Mouse (Mus musculus) heart, postnatal 10 days (tissue): ENCODE measurements around the gene Vasn. TPM values are rescaled to one million over a fixed set of nuclear protein-coding genes. Genes with fewer than 3 reads are reported as not detected.

Experiments
- DNase-seq, 2 experiments: peaks; one replicate each; pipeline ENCODE4 v3.0.0; 2021
- intact Hi-C: fragments of 180-260 bp; cut with DNase I; formaldehyde crosslinking; loops from one replicate; pipeline ENCODE4 v1.15.1; 2025
- total RNA-seq, 2 experiments: library from RNA; stranded (reverse); gene quantifications; 2 replicates each; pipeline ENCODE4 v1.2.3; 2021

Gene Vasn
- total RNA-seq, 2 experiments from 2014 or later: 13.6 to 18.0 TPM

- no peak for DNase-seq
- intact Hi-C loops: loop anchor here (5.0 kb wide), 1 partner anchor 288 kb away; no protein-coding TSS in a partner anchor
Measured at GRCm38 (mm10) chr16:4605514-4606131, 34.1 kb upstream of the Vasn start.

GRCm38 (mm10) chr16:4606431-4607084, 33.2 kb upstream of the Vasn start:
- intact Hi-C loops: loop anchor here (1.0 to 5.0 kb wide), 3 partner anchors 13 to 289 kb away; no protein-coding TSS in a partner anchor
- DNase-seq: peak; percentile 77 to 80

GRCm38 (mm10) chr16:4607818-4608531, 31.8 kb upstream of the Vasn start:
- intact Hi-C loops: loop anchor here (1.0 to 5.0 kb wide), 5 partner anchors 15 to 291 kb away; no protein-coding TSS in a partner anchor
- DNase-seq: peak; percentile 87 to 90

- DNase-seq: no peak
- intact Hi-C loops: loop anchor here (1.0 to 5.0 kb wide), 3 partner anchors 40 to 291 kb away; no protein-coding TSS in a partner anchor
Measured at GRCm38 (mm10) chr16:4608532-4609059, 31.1 kb upstream of the Vasn start.

- intact Hi-C loops: no loop called here
- no peak for DNase-seq
Measured at GRCm38 (mm10) chr16:4611193-4611592, 28.5 kb upstream of the Vasn start.

- DNase-seq: no peak
- intact Hi-C loops: no loop called here
Measured at GRCm38 (mm10) chr16:4611676-4612075, 28.1 kb upstream of the Vasn start.

- intact Hi-C loops: no loop called here
Measured at GRCm38 (mm10) chr16:4613736-4614135, 26.0 kb upstream of the Vasn start.

GRCm38 (mm10) chr16:4614639-4615038, 25.1 kb upstream of the Vasn start:
- DNase-seq: no peak
- intact Hi-C loops: no loop called here

More at GRCm38 (mm10) chr16:4613736-4614135, 26.0 kb upstream of the Vasn start:
- no peak for DNase-seq

- DNase-seq: no peak
- intact Hi-C loops: no loop called here
Measured at GRCm38 (mm10) chr16:4615297-4615696, 24.4 kb upstream of the Vasn start.

- no peak for DNase-seq
- intact Hi-C loops: no loop called here
Measured at GRCm38 (mm10) chr16:4616829-4617228, 22.9 kb upstream of the Vasn start.

- DNase-seq: no peak
- intact Hi-C loops: no loop called here
Measured at GRCm38 (mm10) chr16:4624074-4624473, 15.7 kb upstream of the Vasn start.

- intact Hi-C loops: no loop called here
- DNase-seq: peak; percentile 94 to 95
Measured at GRCm38 (mm10) chr16:4624481-4625110, 15.1 kb upstream of the Vasn start, which contains the start of gene Pam16. Gene Pam16 (minus strand): TSS chr16:4624988.

GRCm38 (mm10) chr16:4627105-4627504, 12.6 kb upstream of the Vasn start:
- DNase-seq: no peak
- intact Hi-C loops: no loop called here

GRCm38 (mm10) chr16:4628898-4629419, 10.8 kb upstream of the Vasn start:
- no peak for DNase-seq
- intact Hi-C loops: no loop called here

- intact Hi-C loops: loop anchor here (1.0 to 2.0 kb wide), 2 partner anchors 37 to 167 kb away; no protein-coding TSS in a partner anchor
- DNase-seq: peak; percentile 87 to 94
Measured at GRCm38 (mm10) chr16:4629950-4630349, 9.8 kb upstream of the Vasn start.

GRCm38 (mm10) chr16:4632050-4632449, 7.7 kb upstream of the Vasn start:
- peak in 1 of 2 experiments; percentile 54 for DNase-seq
- intact Hi-C loops: no loop called here

- no peak for DNase-seq
- intact Hi-C loops: no loop called here
Measured at GRCm38 (mm10) chr16:4633661-4634060, 6.1 kb upstream of the Vasn start.

GRCm38 (mm10) chr16:4634681-4635080, 5.1 kb upstream of the Vasn start:
- intact Hi-C loops: no loop called here
- DNase-seq: no peak

- no peak for DNase-seq
- intact Hi-C loops: no loop called here
Measured at GRCm38 (mm10) chr16:4635760-4636159, 4.0 kb upstream of the Vasn start.

GRCm38 (mm10) chr16:4638891-4639390, 800 bp upstream of the Vasn start:
- intact Hi-C loops: no loop called here

More at GRCm38 (mm10) chr16:4638891-4639390, 800 bp upstream of the Vasn start:
- DNase-seq: no peak
